Mouse (Mus musculus): ENCODE measurements around the gene Chst8.
A peak's percentile ranks its signal among the peaks of the same experiment; 100 is the strongest.

DNA sequence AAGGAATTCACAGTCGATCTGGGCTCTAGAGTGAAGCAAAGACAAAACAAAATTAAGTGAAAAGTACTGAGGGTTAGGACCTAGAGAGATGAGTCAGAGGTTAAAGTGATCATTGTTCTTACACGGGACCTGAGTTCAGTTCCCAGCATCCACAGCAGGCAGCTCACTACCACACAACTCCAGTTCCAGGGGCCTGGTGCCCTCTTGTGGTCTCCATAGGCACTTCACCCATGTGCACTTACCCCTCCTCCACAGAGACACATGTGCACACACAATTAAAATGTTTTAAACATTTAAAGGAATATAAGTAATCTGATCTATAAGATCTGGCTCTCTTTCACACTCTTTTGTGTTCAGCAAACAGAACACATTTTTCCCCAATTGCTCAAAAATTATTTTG, 31.3 kb downstream of the Chst8 start:
- peak; percentile 23; the same call in 1 of the 2 replicates for TF ChIP-seq CTCF (IDR thresholded peaks at IDR 0.05; ENCODE audit: low read depth)
- TF ChIP-seq EP300 (optimal IDR thresholded peaks at IDR 0.05): no peak

Data from stomach, postnatal 0 days (tissue).